Mouse (Mus musculus): ENCODE data around the gene Fgfr2. TPM values are rescaled to one million over a fixed set of nuclear protein-coding genes. Genes with fewer than 3 reads are reported as not detected.

Fgfr2 gene
- polyA plus RNA-seq, 1 experiment: 0.17 TPM

DNA sequence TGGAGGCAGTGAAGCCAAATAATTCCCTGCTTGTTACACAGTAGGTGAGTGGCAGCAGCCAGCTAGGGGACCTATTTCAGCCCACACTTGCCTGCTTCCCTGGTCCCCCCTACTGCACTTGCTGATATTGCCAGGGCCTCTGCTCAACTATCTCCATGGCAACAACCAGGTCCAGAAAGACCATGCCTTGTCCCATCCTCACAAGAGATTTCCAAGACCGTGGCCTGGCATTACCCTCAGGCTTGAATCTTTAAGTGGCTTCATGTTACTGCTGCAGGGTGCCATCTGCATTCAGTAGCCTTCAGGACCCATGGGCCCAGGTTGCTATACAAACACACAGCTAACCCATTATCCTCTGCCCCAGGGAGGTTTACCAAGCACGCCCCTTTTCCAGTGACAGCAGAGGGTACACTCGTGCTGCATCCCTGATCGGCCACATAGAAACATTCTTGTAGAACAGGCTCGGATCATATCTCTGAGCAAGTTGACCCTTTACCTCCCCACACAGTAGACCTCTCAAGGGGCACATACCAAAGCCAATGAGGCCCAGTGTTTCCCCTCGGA, 128.4 kb downstream of the Fgfr2 start:
- no peak overlapping the region for H3ac ChIP-seq (ENCODE audit: control insufficient read depth, insufficient read length)
- TF ChIP-seq POLR2AphosphoS2 (IDR thresholded peaks at IDR 0.05; ENCODE audit: insufficient read length, low read depth) (no peak), TCF3 (IDR thresholded peaks at IDR 0.05; ENCODE audit: insufficient read length, low read depth) (no peak), TCF12 (IDR thresholded peaks at IDR 0.05; ENCODE audit: insufficient read depth, poor library complexity, severe bottlenecking) (no peak), USF1 (IDR thresholded peaks at IDR 0.05; ENCODE audit: low read depth) (no peak), REST (IDR thresholded peaks at IDR 0.05; ENCODE audit: insufficient read depth, insufficient read length) (no peak), E2F4 (IDR thresholded peaks at IDR 0.05; ENCODE audit: insufficient read depth) (no peak)
- H3K27me3 ChIP-seq (ENCODE audit: control insufficient read depth, insufficient read depth, insufficient read length): no peaks in the 10 kb centered on the region
- H3K36me3 ChIP-seq (ENCODE audit: control insufficient read depth, insufficient read depth): peaks cover 17% of the 10 kb centered on the region
- H3K4me2 ChIP-seq (ENCODE audit: low read depth): no peak overlapping the region
- no peaks in the 10 kb centered on the region for H3K79me2 ChIP-seq (ENCODE audit: control insufficient read depth, insufficient read depth)
- H3K4me3 ChIP-seq: no peak overlapping the region

GRCm38 (mm10) chr7:132994120-132994519, 129.0 kb downstream of the Fgfr2 start:
- no peak for TF ChIP-seq TCF12 (IDR thresholded peaks at IDR 0.05; ENCODE audit: insufficient read depth, poor library complexity, severe bottlenecking)
- TF ChIP-seq MYOD1 (IDR thresholded peaks at IDR 0.05; ENCODE audit: control insufficient read depth in 1 of 3, insufficient read length in 2 of 3, low read depth in 2 of 3): no peak
- no peak overlapping the region for H3K4me3 ChIP-seq
- H3K27me3 ChIP-seq (ENCODE audit: control insufficient read depth, insufficient read depth, insufficient read length): no peaks in the 10 kb centered on the region
- no peaks in the 10 kb centered on the region for H3K79me2 ChIP-seq (ENCODE audit: control insufficient read depth, insufficient read depth)
- H3K4me2 ChIP-seq (ENCODE audit: low read depth): no peak overlapping the region
- H3ac ChIP-seq (ENCODE audit: control insufficient read depth, insufficient read length): no peak overlapping the region
- H3K36me3 ChIP-seq (ENCODE audit: control insufficient read depth, insufficient read depth): peaks cover 18% of the 10 kb centered on the region

- TF ChIP-seq MAX (IDR thresholded peaks at IDR 0.05; ENCODE audit: low read depth): no peak
- TF ChIP-seq MYOG (IDR thresholded peaks at IDR 0.05; ENCODE audit: control insufficient read depth in 1 of 3, insufficient read depth in 1 of 3, insufficient read length in 2 of 3, low read depth in 2 of 3): peak; percentile 60 to 89 (median 88)
- peak; percentile 43; the same call in 1 of the 2 replicates for TF ChIP-seq CEBPB (IDR thresholded peaks at IDR 0.05; ENCODE audit: insufficient read depth, poor library complexity, severe bottlenecking)
- peak; percentile 58 for TF ChIP-seq TCF12 (IDR thresholded peaks at IDR 0.05; ENCODE audit: insufficient read depth, poor library complexity, severe bottlenecking)
- TF ChIP-seq E2F4 (IDR thresholded peaks at IDR 0.05; ENCODE audit: insufficient read depth): no peak
- TF ChIP-seq USF1 (IDR thresholded peaks at IDR 0.05; ENCODE audit: low read depth): no peak
- peak; percentile 62 for TF ChIP-seq POLR2A (IDR thresholded peaks at IDR 0.05; ENCODE audit: insufficient read length, low read depth)
- TF ChIP-seq POLR2AphosphoS2 (IDR thresholded peaks at IDR 0.05; ENCODE audit: insufficient read length, low read depth): peak; percentile 68
- TF ChIP-seq REST (IDR thresholded peaks at IDR 0.05; ENCODE audit: insufficient read depth, insufficient read length): no peak
- peak; percentile 53 for TF ChIP-seq SRF (IDR thresholded peaks at IDR 0.05; ENCODE audit: control insufficient read depth, insufficient read length, low read depth)
- peak; percentile 71 for TF ChIP-seq TCF3 (IDR thresholded peaks at IDR 0.05; ENCODE audit: insufficient read length, low read depth)
- TF ChIP-seq MYOD1 (IDR thresholded peaks at IDR 0.05; ENCODE audit: control insufficient read depth in 1 of 3, insufficient read length in 2 of 3, low read depth in 2 of 3): peak; percentile 97 to 99 (median 98)
- H3K4me3 ChIP-seq: no peak overlapping the region
- no peaks in the 10 kb centered on the region for H3K79me2 ChIP-seq (ENCODE audit: control insufficient read depth, insufficient read depth)
- no peak overlapping the region for H3ac ChIP-seq (ENCODE audit: control insufficient read depth, insufficient read length)
- peaks cover 18% of the 10 kb centered on the region for H3K36me3 ChIP-seq (ENCODE audit: control insufficient read depth, insufficient read depth)
- peak overlapping the region; percentile 36 for H3K4me2 ChIP-seq (ENCODE audit: low read depth)
- H3K27me3 ChIP-seq (ENCODE audit: control insufficient read depth, insufficient read depth, insufficient read length): no peaks in the 10 kb centered on the region
These were observed 130.1 kb downstream of the Fgfr2 start for GRCm38 (mm10) chr7:132992967-132993615.

GRCm38 (mm10) chr7:132991240-132991900, 131.8 kb downstream of the Fgfr2 start:
- H3K4me3 ChIP-seq: no peak overlapping the region
- TF ChIP-seq MYOD1 (IDR thresholded peaks at IDR 0.05; ENCODE audit: control insufficient read depth in 1 of 3, insufficient read length in 2 of 3, low read depth in 2 of 3) (no peak), TCF12 (IDR thresholded peaks at IDR 0.05; ENCODE audit: insufficient read depth, poor library complexity, severe bottlenecking) (no peak), MAX (IDR thresholded peaks at IDR 0.05; ENCODE audit: low read depth) (no peak), POLR2A (IDR thresholded peaks at IDR 0.05; ENCODE audit: insufficient read length, low read depth) (no peak), REST (IDR thresholded peaks at IDR 0.05; ENCODE audit: insufficient read depth, insufficient read length) (no peak), SRF (IDR thresholded peaks at IDR 0.05; ENCODE audit: control insufficient read depth, insufficient read length, low read depth) (no peak), CEBPB (IDR thresholded peaks at IDR 0.05; ENCODE audit: insufficient read depth, poor library complexity, severe bottlenecking) (no peak), E2F4 (IDR thresholded peaks at IDR 0.05; ENCODE audit: insufficient read depth) (no peak), MYOG (IDR thresholded peaks at IDR 0.05; ENCODE audit: control insufficient read depth in 1 of 3, insufficient read depth in 1 of 3, insufficient read length in 2 of 3, low read depth in 2 of 3) (no peak), TCF3 (IDR thresholded peaks at IDR 0.05; ENCODE audit: insufficient read length, low read depth) (no peak), USF1 (IDR thresholded peaks at IDR 0.05; ENCODE audit: low read depth) (no peak), POLR2AphosphoS2 (IDR thresholded peaks at IDR 0.05; ENCODE audit: insufficient read length, low read depth) (no peak)
- no peak overlapping the region for H3K4me2 ChIP-seq (ENCODE audit: low read depth)

More at GRCm38 (mm10) chr7:132991240-132991900, 131.8 kb downstream of the Fgfr2 start:
- Histone ChIP-seq H3K36me3 (ENCODE audit: control insufficient read depth, insufficient read depth) (peaks cover 23% of the 10 kb centered on the region), H3ac (ENCODE audit: control insufficient read depth, insufficient read length) (no peak overlapping the region), H3K79me2 (ENCODE audit: control insufficient read depth, insufficient read depth) (no peaks in the 10 kb centered on the region), H3K27me3 (ENCODE audit: control insufficient read depth, insufficient read depth, insufficient read length) (no peaks in the 10 kb centered on the region)
